Mouse (Mus musculus): Measurements from ENCODE around the gene Klk1b4. TPM values are rescaled to one million over a fixed set of nuclear protein-coding genes. Genes with fewer than 3 reads are reported as not detected.

Gene Klk1b4
- polyA plus RNA-seq, 1 experiment from 2014 or later, result 0.22 TPM

- ATAC-seq (ENCODE audit: insufficient read depth, low FRiP score, low read depth), result no peak
- H3K4me2 ChIP-seq, result no peak within 1 kb of the TSS
- H3K27me3 ChIP-seq (replicated peaks), result no peaks in the 10 kb centered on the region
- no peak within 1 kb of the TSS for H3K27ac ChIP-seq
- H3K9ac ChIP-seq, result no peak within 1 kb of the TSS
- H3K4me3 ChIP-seq (replicated peaks), result no peak within 1 kb of the TSS
- 0 out of 2 replicates have a peak, but pooled peaks cover 3% of the 10 kb centered on the region for H3K4me1 ChIP-seq
- WGBS, result 64% methylated on average over 4 of the region's 4 CpGs
- H3K9me3 ChIP-seq, result no peaks in the 10 kb centered on the region
- H3K36me3 ChIP-seq, result peaks cover 12% of the 10 kb centered on the region; the same call in 1 of the 2 replicates
These were observed 50.0 kb downstream of the Klk1b4 start, which contains the start of gene Acp4 for GRCm38 (mm10) chr7:44257278-44257677. Gene Acp4, minus strand, starts transcription at chr7:44257378.

DNA sequence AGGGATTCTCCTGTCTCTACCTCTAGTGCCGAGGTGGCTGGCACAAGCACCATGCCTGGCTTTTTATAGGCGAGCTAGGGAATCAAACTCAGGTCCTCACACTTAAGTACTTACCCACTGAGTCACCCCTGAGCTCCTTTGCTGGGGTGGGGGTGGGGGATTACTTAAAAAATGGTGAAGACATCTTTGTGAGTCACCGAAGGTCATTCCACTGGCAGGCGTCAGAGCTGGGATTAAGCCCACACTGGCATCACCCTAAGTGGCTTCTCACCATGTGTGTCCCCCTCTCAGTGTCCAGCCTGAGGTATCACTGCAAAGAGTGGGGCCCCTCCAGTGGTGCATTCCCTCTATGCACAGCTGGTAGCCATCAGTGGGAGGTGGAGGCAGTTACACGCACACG lies 53.2 kb downstream of the Klk1b4 start:
- no peak for ATAC-seq (ENCODE audit: insufficient read depth, low FRiP score, low read depth)
- no peak overlapping the region for H3K9ac ChIP-seq

DNA sequence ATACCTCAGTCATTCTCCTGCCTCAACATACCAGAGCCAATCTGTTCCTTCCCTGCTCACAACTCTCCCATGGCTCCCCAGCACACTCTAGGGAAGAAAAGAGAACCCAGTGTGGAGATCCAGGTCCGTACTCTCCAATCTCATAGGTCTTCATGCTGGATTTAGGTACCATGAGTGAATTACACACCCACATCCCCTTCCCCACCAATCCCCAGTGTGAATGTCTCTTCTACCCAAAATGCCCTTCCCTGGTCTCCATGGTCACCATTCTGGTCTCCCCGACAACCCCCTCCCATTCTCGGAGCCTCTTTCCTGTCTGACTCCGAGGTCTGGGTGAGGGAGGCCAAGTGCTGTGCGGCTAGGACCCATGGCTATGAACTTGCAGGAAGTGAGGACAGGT lies 53.9 kb downstream of the Klk1b4 start, which contains the start of gene Gm15517:
TSS of gene Gm15517 (plus strand) at position 301 of the 400 bp plus-strand sequence.
- 52% methylated on average over 5 of the region's 5 CpGs for WGBS
- no peak within 1 kb of the TSS for H3K27ac ChIP-seq
- no peaks in the 10 kb centered on the region for H3K36me3 ChIP-seq
- no peak for ATAC-seq (ENCODE audit: insufficient read depth, low FRiP score, low read depth)
- H3K9ac ChIP-seq, result no peak within 1 kb of the TSS
- H3K4me1 ChIP-seq, result peaks cover 6% of the 10 kb centered on the region
- H3K9me3 ChIP-seq, result no peaks in the 10 kb centered on the region
- H3K4me3 ChIP-seq (replicated peaks), result no peak within 1 kb of the TSS
- peaks cover 6% of the 10 kb centered on the region; the same call in 1 of the 2 replicates for H3K27me3 ChIP-seq (replicated peaks)
- no peak within 1 kb of the TSS for H3K4me2 ChIP-seq

More for the DNA sequence above, 53.2 kb downstream of the Klk1b4 start:
- no peak overlapping the region for H3K4me3 ChIP-seq (replicated peaks)
- H3K27ac ChIP-seq, result no peak overlapping the region
- H3K4me2 ChIP-seq, result no peak overlapping the region
- H3K27me3 ChIP-seq (replicated peaks), result peaks cover 6% of the 10 kb centered on the region; the same call in 1 of the 2 replicates
- H3K4me1 ChIP-seq, result peaks cover 6% of the 10 kb centered on the region
- 64% methylated on average over 6 of the region's 6 CpGs for WGBS
- H3K36me3 ChIP-seq, result no peaks in the 10 kb centered on the region
- H3K9me3 ChIP-seq, result no peaks in the 10 kb centered on the region

Other genes with a start within 250 kb of the Klk1b4 start
- not detected in 2 replicates for gene Klk1b1, start 240.7 kb upstream of the Klk1b4 start, polyA plus RNA-seq (2015; fragmentation: Nextera tagmentation; extraction: Ambion mirVana)
- not detected in 2 replicates for gene Klk1b9, start 231.4 kb upstream of the Klk1b4 start, polyA plus RNA-seq (2015; fragmentation: Nextera tagmentation; extraction: Ambion mirVana)
- gene Klk1b11, start 211.6 kb upstream of the Klk1b4 start, polyA plus RNA-seq (2015; fragmentation: Nextera tagmentation; extraction: Ambion mirVana), result 0.26 TPM in 1 of 2 replicates, not detected in the other
- 0.13 TPM in 1 of 2 replicates, not detected in the other for gene Klk1b26, start 195.3 kb upstream of the Klk1b4 start, polyA plus RNA-seq (2015; fragmentation: Nextera tagmentation; extraction: Ambion mirVana)
- not detected in 2 replicates for gene Klk1b27, start 155.1 kb upstream of the Klk1b4 start, polyA plus RNA-seq (2015; fragmentation: Nextera tagmentation; extraction: Ambion mirVana)
- gene Klk1b21, start 105.1 kb upstream of the Klk1b4 start, polyA plus RNA-seq (2015; fragmentation: Nextera tagmentation; extraction: Ambion mirVana), result not detected in 2 replicates
- gene Klk1b22, start 94.8 kb upstream of the Klk1b4 start, polyA plus RNA-seq (2015; fragmentation: Nextera tagmentation; extraction: Ambion mirVana), result not detected in 2 replicates
- 0.09 TPM in 1 of 2 replicates, not detected in the other for gene Klk1b16, start 70.7 kb upstream of the Klk1b4 start, polyA plus RNA-seq (2015; fragmentation: Nextera tagmentation; extraction: Ambion mirVana)
- 0.15 TPM in 1 of 2 replicates, not detected in the other for gene Klk1b24, start 19.2 kb upstream of the Klk1b4 start, polyA plus RNA-seq (2015; fragmentation: Nextera tagmentation; extraction: Ambion mirVana)
- 0.85 and 0.95 TPM in 2 replicates for gene Klk1b3, start 9.2 kb upstream of the Klk1b4 start, polyA plus RNA-seq (2015; fragmentation: Nextera tagmentation; extraction: Ambion mirVana)
- gene Klk1b5, start 8.5 kb downstream of the Klk1b4 start, polyA plus RNA-seq (2015; fragmentation: Nextera tagmentation; extraction: Ambion mirVana), result 0.13 and 0.15 TPM in 2 replicates
- gene Klk1, start 17.9 kb downstream of the Klk1b4 start, polyA plus RNA-seq (2015; fragmentation: Nextera tagmentation; extraction: Ambion mirVana), result 16.1 and 19.4 TPM in 2 replicates
- 0.17 TPM in 1 of 2 replicates, not detected in the other for gene Gm36864, start 28.7 kb downstream of the Klk1b4 start, polyA plus RNA-seq (2015; fragmentation: Nextera tagmentation; extraction: Ambion mirVana)
- gene 1700028J19Rik, start 39.3 kb downstream of the Klk1b4 start, polyA plus RNA-seq (2015; fragmentation: Nextera tagmentation; extraction: Ambion mirVana), result 1.6 and 1.8 TPM in 2 replicates
- gene 2410002F23Rik, start 39.3 kb downstream of the Klk1b4 start, polyA plus RNA-seq (2015; fragmentation: Nextera tagmentation; extraction: Ambion mirVana), result 120 and 139 TPM in 2 replicates
- not detected in 2 replicates for gene Acp4, start 49.9 kb downstream of the Klk1b4 start, polyA plus RNA-seq (2015; fragmentation: Nextera tagmentation; extraction: Ambion mirVana)
- gene Gm15517, start 54.0 kb downstream of the Klk1b4 start, polyA plus RNA-seq (2015; fragmentation: Nextera tagmentation; extraction: Ambion mirVana), result not detected in 2 replicates
- 5.1 and 6.9 TPM in 2 replicates for gene Clec11a, start 99.5 kb downstream of the Klk1b4 start, polyA plus RNA-seq (2015; fragmentation: Nextera tagmentation; extraction: Ambion mirVana)
- 2.2 TPM in 2 replicates for gene Shank1, start 102.8 kb downstream of the Klk1b4 start, polyA plus RNA-seq (2015; fragmentation: Nextera tagmentation; extraction: Ambion mirVana)
- 1.6 and 1.7 TPM in 2 replicates for gene Syt3, start 176.7 kb downstream of the Klk1b4 start, polyA plus RNA-seq (2015; fragmentation: Nextera tagmentation; extraction: Ambion mirVana)
- gene 1700008O03Rik, start 178.4 kb downstream of the Klk1b4 start, polyA plus RNA-seq (2015; fragmentation: Nextera tagmentation; extraction: Ambion mirVana), result 0.80 and 1.2 TPM in 2 replicates
- gene Lrrc4b, start 221.6 kb downstream of the Klk1b4 start, polyA plus RNA-seq (2015; fragmentation: Nextera tagmentation; extraction: Ambion mirVana), result 0.70 and 0.81 TPM in 2 replicates

All from stomach, embryonic 15.5 days (tissue).